Mouse (Mus musculus) lung, postnatal 4 days (tissue): ENCODE results near the gene Cmah.

Experiments used
- DNase-seq, 2 experiments: peaks; one replicate each; pipeline ENCODE4 v3.0.0; 2021

Gene Cmah

DNA sequence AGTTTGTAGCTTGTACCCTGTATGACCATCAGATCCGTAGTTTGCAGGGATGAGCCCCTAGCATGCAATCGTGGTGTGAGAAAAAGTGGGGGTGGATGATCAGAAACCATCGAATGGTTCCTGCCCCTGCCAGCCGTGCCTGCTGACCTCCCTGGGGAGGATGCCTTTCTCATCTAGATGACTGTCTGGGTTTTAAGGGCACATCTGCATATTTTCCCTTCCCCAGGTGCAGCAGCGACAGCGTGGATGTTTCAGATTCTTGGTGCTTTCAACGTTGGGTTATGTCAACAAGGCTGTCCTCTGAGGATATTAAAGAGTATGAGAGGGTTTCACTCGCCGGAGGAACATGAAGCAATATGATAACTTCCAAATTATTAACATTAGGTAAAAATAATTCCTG, 158.8 kb downstream of the Cmah start:
- no peak for DNase-seq

DNA sequence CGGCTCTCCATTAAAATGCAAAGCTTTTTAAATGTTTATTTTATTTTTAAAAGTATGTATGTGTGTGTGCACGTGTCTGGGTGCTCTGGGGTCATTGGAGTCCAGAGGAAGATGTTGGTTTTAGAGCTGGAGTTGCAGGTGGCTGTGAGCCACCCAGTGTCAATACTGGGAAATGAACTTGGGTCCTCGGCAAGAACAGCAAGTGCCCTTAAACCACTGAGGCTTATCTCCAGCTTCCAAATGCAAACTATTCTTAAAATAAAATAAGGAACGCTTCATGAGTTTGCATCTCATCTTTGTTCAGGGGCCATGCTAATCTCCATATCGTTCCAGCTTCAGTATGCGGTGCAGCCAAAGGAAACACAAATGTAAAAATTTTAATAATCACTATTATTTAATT, 159.2 kb downstream of the Cmah start:
- DNase-seq: no peak

DNA sequence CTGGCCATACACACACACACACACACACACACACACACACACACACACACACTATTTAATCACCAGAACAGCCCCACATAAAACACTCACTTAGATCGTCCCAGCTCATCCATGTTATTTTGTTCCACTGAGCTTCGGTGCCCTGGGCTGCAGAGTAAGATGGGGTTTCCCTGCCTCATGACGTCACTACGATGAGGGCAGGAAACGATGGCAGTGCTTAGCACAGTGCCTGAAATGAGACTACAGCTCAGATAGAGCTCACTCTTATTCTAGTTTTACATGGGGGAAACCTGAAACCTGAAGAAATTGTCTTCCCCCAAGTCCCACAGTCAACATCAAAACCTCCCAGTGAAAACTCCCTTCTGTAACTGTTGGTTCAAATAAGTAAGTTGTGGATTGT, 159.9 kb downstream of the Cmah start:
- no peak for DNase-seq

- no peak for DNase-seq
Observed at GRCm38 (mm10) chr13:24487546-24487945, 160.3 kb downstream of the Cmah start.

DNA sequence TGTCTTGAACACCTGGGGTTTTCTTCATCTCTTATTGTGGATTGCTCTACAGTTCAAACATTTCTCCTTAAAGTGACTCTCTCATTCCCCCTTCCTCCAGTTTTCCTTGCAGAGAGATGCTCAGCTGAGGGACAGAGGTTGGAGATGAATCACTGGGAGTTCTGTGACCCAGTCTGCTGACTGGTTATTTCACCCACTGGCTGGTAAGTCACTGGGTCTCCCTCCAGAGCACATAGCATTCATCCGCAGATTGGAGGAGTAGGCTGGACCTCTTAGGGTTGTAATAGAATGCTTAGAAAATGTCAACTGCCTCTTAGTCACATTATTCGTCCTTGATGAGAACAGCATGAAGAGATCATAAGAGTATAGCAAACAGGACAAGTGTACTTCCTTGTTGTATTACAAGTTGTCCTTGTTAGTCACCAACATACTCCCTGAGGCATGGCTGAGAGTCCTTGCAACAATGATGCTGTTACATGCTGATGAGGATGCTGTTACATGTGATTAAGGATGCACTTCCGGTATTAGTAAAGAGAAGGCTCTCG, 161.4 kb downstream of the Cmah start:
- no peak for DNase-seq

DNA sequence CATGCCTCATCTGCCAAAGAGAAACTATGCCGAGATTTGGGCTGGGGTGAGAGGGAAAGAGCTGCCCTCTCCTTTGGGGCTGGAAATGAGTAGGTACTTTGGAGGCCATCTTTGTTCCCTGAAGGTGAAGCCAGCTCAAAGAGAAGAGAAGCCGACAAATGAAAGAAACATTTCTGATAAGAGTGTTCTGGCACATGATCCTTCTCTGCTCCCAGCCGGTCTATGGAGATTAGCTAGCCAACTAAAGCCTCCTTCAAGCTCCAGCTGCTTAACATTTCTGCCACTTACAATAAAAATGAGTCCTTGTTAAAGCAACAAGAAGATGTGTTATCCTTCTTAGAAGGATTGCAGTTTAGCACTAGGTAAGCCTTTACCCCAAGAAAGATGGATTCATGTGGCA, 162.3 kb downstream of the Cmah start:
- DNase-seq: no peak

- DNase-seq: no peak
Observed at GRCm38 (mm10) chr13:24490041-24490440, 162.8 kb downstream of the Cmah start.

DNA sequence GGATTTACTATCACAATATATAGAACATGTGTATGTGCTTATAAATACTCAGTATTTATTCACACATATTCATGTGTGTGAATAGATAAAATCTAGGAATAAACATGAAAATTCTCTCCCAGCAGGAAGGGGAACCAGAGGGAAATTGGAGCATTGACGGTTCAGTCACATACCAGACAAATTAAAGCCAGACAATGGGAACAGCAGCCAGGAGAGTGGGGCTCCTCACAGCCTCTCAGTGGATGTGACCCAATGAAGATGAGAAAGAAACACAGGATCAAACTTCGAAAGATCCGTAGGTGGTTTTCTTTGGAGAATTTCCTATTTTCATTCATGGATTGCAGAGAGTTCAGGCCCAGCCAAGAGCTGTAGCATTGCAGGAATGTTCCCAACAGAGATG, 163.9 kb downstream of the Cmah start:
- DNase-seq: no peak

- no peak for DNase-seq
Observed at GRCm38 (mm10) chr13:24493784-24494183, 166.6 kb downstream of the Cmah start.

DNA sequence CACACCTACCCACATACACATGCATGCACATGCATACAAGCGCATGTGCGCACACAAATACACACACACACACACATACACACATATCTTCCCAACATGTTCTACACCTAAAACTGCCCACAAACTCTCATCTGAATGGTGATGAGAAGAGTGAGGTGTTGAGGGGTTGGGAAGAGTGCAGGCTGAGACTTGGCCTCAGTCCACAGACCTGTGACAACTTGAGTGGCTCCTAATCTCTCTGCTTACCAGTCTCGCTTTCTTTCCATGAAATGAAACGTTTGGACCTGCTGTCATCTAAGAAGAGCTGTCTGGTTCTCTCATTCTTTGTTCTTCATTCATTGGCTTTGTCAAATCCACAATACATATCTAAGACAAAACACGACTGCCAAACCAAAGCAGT, 169.1 kb downstream of the Cmah start:
- DNase-seq: no peak

- no peak for DNase-seq
Observed at GRCm38 (mm10) chr13:24497001-24497400, 169.8 kb downstream of the Cmah start.

- DNase-seq: no peak
Observed at GRCm38 (mm10) chr13:24498342-24498741, 171.1 kb downstream of the Cmah start.

GRCm38 (mm10) chr13:24499505-24499904, 172.3 kb downstream of the Cmah start:
- peak in 1 of 2 experiments; percentile 24 for DNase-seq

- no peak for DNase-seq
Observed at GRCm38 (mm10) chr13:24501179-24501905, 174.1 kb downstream of the Cmah start.

DNA sequence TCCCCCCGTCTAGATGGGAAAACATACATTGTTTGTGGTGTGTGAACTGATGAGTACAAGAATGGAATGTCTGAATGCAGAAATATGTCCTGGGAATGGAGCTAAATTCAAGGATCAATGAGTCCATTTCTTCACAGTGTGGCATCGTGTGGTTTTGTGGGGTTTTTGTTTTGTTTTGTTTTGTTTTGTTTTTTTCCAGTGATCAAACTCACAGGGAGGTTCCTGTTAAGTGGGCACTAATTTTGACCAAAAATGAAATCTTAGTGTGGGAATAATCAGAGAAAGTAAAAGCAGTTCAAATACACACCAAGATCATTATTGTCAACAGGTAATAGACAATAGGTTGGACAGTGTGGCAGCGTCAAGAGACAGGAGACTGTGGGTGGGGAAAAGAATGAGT, 174.7 kb downstream of the Cmah start:
- no peak for DNase-seq

DNA sequence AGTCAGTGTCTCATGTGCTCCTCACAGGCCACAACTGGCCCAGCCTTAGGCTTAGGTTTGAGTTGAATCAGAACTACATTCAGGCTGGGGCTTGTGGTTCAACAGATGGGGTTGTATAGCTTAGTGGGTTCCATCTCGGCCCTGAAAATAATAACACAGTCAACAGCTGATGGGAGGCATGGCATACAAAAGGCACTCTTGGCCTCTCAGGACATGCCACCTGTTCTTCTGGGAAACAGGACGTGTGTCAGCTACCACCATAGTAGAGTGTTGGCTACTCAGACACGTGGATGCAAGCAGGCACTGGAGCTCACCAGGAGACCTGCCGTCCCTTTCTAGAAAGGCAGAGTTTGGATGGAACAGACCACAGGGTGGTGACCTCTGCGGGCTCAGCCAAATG, 178.6 kb downstream of the Cmah start:
- DNase-seq: no peak

DNA sequence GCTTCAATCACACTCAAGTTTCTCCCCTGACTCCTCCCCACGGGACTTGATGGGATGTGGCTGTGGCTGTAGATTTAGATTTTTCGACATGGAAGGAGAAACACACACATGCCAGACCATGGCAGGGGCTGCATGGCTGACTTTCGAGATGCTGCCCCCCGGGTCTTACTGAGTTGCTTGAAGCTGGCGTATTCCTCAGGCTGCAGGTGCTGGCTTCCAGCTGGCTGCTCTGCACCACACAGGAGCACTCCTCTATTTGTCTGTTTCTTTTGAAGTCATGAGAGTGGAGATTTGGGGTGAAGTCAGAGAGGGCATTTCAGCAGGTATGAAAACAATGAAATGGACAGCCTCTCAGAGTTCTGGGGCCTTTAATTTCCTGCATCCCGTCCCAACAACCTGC, 180.0 kb downstream of the Cmah start:
- DNase-seq: no peak

GRCm38 (mm10) chr13:24508917-24509316, 181.7 kb downstream of the Cmah start:
- no peak for DNase-seq

- no peak for DNase-seq
Observed at GRCm38 (mm10) chr13:24511367-24511766, 184.2 kb downstream of the Cmah start.

GRCm38 (mm10) chr13:24511932-24512520, 184.8 kb downstream of the Cmah start:
- no peak for DNase-seq

DNA sequence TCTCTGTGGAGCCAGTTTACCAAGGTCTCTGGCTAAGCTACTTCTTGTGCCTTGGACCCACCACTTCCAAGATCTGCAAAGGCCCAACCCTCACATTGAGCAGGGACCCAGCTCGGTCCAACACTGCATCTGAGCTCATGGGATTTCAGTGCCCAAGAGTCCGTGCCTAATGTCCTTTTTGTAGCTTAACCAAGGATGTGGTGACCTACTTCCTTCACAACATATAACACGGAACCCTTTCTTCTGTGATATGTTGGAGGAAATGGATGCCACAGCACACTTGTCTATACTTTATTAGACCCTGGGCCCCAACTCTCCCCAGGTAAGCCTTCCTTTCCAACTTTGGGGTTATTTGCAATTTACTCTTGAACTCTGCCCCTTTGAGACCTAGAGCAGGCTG, 186.5 kb downstream of the Cmah start:
- no peak for DNase-seq

DNA sequence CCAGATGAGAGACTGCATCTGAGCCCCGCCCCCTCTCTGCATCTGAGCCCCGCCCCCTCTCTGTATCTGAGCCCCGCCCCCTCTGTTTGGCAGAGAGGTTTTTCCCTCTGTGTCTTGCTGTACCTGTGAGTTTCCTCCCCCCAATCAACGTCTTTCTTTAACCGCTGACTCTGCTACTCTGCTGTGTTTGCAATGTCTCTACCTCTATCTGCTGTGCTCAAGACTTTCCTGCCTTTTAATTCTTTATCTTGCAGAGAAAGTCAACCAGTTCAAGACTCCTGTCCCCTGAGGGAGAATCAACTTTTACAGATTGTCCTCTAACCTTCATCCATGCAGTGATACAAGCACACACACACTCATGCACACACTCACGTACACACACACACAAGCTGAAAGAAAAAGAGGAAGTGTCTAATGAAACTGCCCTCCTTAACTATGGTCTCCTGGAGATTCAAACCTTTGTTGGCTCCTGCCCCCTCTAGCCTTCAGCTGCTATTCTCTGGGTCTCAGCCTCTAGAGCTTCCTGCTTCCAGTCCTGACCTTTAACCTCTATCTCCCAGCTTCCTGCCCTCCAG, 188.0 kb downstream of the Cmah start:
- DNase-seq: no peak

DNA sequence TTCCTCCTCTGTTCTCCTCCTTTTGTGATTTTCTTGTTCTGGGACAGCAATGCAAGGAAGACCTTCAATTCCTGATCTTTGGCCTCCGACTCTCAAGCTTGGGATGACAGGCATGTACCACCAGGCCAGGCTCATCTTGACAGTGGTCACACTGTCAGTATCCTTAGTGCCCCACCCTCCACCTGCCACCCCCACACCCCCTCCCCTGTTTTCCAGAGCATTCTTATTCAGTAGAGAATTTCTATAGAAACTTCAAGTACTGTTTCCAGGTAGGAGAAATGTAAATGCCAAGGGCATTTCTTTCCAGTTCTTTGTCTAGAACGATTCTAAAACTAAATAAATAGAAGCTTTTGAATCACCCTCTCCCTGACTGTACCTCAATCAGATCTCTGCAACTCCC, 190.6 kb downstream of the Cmah start:
- DNase-seq: no peak

DNA sequence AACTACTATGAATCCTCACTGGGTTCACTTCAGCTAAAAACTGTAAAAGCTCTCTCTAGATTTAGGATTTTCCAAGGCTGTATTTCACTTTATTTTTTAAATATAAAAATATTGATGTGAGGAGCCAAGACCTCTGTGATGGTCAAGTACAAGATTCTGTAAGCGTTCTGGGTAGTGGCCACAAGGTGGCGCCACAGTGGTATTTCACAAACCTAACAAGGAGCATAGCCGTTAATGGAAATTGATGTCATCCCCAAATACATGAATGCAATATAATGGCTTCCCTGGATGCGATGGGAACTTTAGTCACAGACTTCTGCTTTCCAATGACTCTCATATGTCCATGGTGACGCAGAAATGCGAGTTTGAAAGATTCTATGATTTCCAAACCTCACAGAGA, 191.7 kb downstream of the Cmah start:
- DNase-seq: peak in 1 of 2 experiments; percentile 58
